Mouse (Mus musculus) olfactory bulb, adult 2 months (tissue): Measurements from ENCODE around the gene Spem1. TPM values are rescaled to one million over a fixed set of nuclear protein-coding genes. Genes with fewer than 3 reads are reported as not detected.
A peak's percentile ranks its signal among the peaks of the same experiment; 100 is the strongest.

ENCODE experiments used
- H3K27ac ChIP-seq: fragments of 200-500 bp; 2 replicates; pipeline ENCODE4 v1.5.1; 2012; ENCODE audit warnings: low read depth, low read length; ENCODE audit not compliant: insufficient read depth
- H3K4me1 ChIP-seq: fragments of 200-500 bp; 2 replicates; pipeline ENCODE4 v1.6.1; 2012; ENCODE audit warnings: low read length; ENCODE audit not compliant: control insufficient read depth, insufficient read depth
- H3K4me3 ChIP-seq: fragments of 200-500 bp; 2 replicates; pipeline ENCODE4 v1.5.1; 2012; ENCODE audit warnings: mild to moderate bottlenecking, low read depth, low read length, moderate library complexity; ENCODE audit not compliant: insufficient read depth
- CTCF ChIP-seq: fragments of 200-500 bp; IDR thresholded peaks from 2 replicates; pipeline ENCODE4 v1.5.1; 2012; ENCODE audit warnings: low read depth, mild to moderate bottlenecking, low read length, moderate library complexity; ENCODE audit not compliant: insufficient read depth
- POLR2A ChIP-seq: fragments of 200-500 bp; IDR thresholded peaks from 2 replicates; pipeline ENCODE4 v1.6.1; 2012; ENCODE audit warnings: mild to moderate bottlenecking, low read depth, low read length, moderate library complexity; ENCODE audit not compliant: insufficient read depth
- WGBS: fragments of 180-500 bp; shearing (Covaris S2); methylation state at CpG from one replicate; pipeline ENCODE4 v1.1.7; 2018; 5-methylcytosine and 5-hydroxymethylcytosine counted together
- polyA plus RNA-seq: library from polyadenylated mRNA; stranded (reverse); fragments of >200 nt; gene quantifications from 2 replicates; pipeline ENCODE4 v1.2.4, GENCODE M21; 2012; ENCODE audit warnings: low replicate concordance; ENCODE audit not compliant: missing spikeins, insufficient read depth, insufficient read length

Gene Spem1
- polyA plus RNA-seq, 1 experiment, result not detected

DNA sequence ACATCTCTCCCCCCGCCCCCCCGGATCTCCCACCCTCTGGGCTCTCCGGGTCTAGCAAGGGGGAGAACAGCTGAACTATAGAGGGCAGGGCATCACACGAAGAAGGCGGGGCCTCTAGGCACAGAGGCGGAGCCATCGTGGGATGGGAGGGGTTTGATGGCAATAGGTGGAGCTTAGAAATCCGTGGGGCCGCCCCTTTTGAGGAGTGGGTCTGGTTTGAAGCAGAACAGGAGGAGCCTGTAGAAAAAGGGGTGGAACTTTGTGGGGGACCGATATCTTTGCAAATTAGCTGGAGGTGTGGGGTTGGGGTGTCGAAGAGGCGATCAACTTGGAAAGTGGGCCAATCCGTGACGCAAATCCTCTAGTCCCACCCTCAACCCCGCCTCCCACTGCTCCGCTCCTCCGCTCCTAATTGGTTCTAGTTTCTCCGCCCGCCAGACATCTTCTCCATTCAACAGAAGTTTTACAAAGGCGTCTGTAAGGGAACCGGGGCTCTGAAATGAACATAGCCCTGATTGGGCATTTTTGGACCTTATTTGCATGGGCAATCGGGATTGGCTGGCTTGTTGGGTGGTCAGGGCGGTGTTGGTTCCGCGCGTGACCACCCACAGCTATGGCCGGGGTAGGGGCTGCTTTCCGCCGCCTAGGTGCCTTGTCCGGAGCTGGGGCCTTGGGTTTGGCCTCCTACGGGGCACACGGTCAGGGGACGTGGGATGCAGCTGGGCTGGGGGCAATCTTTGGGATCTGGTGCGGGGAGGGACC is 16.2 kb upstream of the Spem1 start, which contains the start of gene Tmem256:
Gene Tmem256, plus strand, starts transcription at position 563 of the 762 bp plus-strand sequence.
- TF ChIP-seq CTCF, result no peak
- TF ChIP-seq POLR2A, result peak; percentile 87
- under 1% methylated on average over 34 of the region's 34 CpGs for WGBS
- Histone ChIP-seq H3K4me1 (peaks cover 28% of the 10 kb centered on the region), H3K27ac (peak within 1 kb of the TSS; percentile 84), H3K4me3 (peak within 1 kb of the TSS; percentile 89)

DNA sequence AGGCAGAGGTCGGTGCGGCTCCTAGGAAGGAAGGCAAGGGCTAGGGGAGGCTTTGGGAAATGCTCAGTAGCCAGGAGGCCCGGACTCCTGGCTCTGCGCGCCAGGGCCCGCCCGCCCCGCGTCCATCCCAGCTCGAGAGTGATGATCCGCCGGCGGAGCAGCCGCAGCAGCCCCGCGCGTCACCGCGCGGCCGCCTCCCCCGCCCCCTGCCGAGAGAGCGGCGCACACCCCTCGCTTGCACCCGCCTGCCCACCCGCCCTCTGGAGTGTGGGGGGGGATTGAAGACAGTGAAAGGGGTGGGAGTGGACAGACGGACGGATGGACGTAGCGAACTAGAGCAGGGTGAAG is 15.6 kb upstream of the Spem1 start, which contains the start of gene Nlgn2:
Gene Nlgn2, minus strand, starts transcription at position 181 of the 348 bp plus-strand sequence.
- Histone ChIP-seq H3K27ac (peak within 1 kb of the TSS; percentile 84), H3K4me1 (peaks cover 28% of the 10 kb centered on the region), H3K4me3 (peak within 1 kb of the TSS; percentile 89)
- WGBS, result under 1% methylated on average over 31 of the region's 32 CpGs
- TF ChIP-seq CTCF, result no peak
- peak; percentile 74 for TF ChIP-seq POLR2A

DNA sequence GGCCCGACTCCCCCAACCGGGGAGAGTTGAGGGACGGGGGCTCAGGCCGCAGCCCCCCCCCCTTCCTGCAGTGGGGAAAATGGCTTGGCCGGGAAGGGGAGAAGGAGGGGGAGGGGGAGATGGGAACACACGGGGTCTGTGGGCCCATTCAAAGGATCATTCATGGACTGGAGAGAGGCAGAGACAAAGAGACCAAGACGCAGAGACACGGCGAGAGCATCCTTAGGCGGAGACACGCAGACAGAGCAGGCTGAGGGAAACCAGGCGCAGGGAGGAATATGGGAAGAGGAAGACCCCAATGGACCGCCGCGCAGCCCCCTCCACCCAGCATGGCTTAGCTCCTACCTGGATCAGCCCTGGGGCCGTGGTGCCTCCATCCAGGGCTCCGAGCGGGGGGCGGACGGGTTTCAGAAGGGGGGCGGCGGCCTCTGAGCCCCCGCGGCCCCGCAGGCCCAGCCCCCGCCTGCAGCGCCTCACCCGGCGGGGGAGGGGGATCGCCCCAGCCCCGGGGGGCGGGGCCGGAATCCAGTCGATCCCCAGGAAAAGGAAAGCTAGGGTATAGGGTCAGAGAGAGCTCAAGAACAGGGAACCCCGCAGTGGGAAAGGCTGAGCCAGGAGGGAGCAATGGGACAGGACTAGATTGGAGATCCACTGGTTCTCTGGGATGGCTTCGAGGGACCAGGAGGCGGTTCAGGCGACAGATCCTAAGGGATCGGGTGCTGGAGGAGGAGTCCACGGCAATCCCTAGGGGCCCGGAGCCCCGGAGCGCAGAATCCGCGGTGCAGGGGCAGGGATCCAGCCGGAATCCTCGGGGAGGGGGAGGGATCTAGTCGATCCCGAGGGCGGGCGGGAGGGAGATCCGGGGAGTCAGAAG is 15.0 kb upstream of the Spem1 start:
- Histone ChIP-seq H3K27ac (peak overlapping the region; percentile 80), H3K4me3 (peak overlapping the region; percentile 89), H3K4me1 (peaks cover 28% of the 10 kb centered on the region)
- no peak for TF ChIP-seq CTCF
- TF ChIP-seq POLR2A, result no peak
- WGBS, result under 1% methylated on average over 52 of the region's 52 CpGs

DNA sequence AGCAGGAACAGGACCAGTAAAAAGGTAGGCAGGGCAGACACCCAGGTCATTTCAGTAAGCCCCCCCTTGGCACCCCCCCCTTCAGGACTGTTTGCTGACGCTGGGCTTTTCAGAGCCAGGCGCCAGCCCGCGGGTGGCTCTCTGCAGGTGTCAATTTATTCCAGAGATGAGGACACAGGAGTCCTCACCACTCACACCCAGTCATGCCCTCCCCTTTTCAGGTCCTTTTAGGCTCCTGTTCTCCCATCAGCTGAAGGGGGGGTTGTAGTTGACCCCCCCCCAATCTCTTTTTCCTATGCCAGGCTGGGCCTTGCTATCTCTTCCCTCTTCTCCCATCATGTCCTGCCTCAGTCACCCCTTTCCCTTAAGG is 14.0 kb upstream of the Spem1 start:
- Histone ChIP-seq H3K27ac (no peak overlapping the region), H3K4me1 (peaks cover 28% of the 10 kb centered on the region), H3K4me3 (peak overlapping the region; percentile 89)
- TF ChIP-seq CTCF (no peak), POLR2A (no peak)
- WGBS, result 0% methylated on average over 4 of the region's 4 CpGs

DNA sequence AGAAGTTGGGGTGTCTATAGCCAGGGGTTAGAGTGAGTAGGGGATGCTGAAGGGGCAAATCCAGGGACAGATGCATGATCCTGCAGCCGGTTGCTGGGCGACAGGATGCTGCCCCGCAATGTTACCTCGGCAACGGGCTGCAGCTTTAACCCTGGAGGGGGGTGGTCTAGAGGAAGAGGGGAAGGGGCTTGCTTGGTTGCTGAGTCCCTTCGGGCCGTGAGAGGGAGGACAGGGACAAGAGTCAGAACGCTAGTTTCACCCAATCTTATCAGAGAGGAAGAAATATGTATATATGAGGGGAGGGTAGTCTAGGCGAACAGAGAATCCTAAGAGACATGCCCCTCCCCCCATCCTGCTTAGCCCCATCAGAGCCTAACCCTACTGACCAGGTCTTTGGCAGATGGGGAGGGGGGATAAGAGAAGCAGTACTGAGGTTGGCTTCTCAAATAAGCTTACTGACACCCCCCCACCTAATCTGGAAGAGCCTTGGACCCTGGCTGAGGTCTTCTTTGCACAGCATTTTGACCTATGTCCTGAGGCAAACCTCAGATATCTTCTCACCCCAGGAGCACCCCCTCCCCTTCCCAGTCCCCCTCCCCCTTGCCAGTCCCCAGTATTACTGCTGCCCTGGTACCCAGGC is 13.5 kb upstream of the Spem1 start:
- Histone ChIP-seq H3K27ac (no peak overlapping the region; the same call in 1 of the 2 replicates), H3K4me1 (peaks cover 28% of the 10 kb centered on the region), H3K4me3 (peak overlapping the region; percentile 89)
- WGBS, result 8% methylated on average over 9 of the region's 9 CpGs
- TF ChIP-seq CTCF (no peak), POLR2A (no peak)

DNA sequence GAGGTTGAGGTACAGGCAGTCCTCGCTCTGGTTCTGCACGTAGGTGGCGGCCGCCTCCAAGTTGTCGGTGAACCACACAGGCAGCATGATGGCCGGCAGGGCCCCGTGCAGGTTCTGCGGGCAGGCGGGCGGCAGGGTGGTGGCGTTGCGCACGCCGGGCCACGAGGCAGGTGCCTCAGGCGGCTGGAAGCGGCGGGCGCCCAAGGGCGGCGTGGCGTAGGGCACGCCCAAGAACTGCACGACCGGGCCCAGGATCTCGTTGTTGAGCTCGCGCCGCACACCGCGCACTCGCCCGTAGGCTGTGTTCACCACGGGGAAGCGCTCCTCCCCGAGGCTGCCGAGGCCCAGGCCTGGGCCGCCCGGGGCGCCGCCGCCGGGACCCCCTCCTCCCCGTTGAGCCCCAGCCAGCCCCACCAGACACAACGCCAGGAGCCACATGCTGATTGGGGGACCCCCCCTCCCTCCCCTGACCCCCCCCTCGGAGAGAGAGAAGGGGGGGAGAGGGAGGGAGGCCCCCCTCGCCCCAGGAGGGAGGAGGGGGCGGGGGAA is 12.1 kb upstream of the Spem1 start:
- TF ChIP-seq CTCF, result no peak
- no peak for TF ChIP-seq POLR2A
- peaks cover 31% of the 10 kb centered on the region for H3K4me1 ChIP-seq
- no peak overlapping the region for H3K27ac ChIP-seq
- 10% methylated on average over 45 of the region's 48 CpGs for WGBS
- H3K4me3 ChIP-seq, result peak overlapping the region; percentile 29

DNA sequence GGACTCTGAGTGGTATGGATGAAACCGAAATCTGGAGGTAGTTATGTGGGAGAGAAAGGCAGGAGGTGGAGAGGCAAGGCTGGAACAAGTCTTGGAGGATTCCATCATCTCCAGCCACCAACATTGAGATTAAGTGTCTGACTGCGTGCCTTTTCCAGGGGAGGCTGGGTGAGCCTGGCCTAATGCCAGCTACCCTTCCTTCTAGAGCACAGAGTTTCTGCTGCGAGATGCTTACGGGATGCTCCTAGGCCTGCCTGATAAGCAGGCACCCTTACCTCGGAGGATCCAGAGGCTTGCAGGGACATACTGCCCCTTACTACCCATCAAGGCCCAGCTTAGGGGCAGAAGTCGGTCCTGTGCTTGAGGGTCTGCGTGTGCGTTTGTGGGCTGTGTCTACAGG is 11.6 kb upstream of the Spem1 start:
- Histone ChIP-seq H3K4me3 (peak overlapping the region; percentile 29), H3K4me1 (peaks cover 27% of the 10 kb centered on the region), H3K27ac (no peak overlapping the region)
- 61% methylated on average over 8 of the region's 8 CpGs for WGBS
- TF ChIP-seq POLR2A, result no peak
- TF ChIP-seq CTCF, result no peak

DNA sequence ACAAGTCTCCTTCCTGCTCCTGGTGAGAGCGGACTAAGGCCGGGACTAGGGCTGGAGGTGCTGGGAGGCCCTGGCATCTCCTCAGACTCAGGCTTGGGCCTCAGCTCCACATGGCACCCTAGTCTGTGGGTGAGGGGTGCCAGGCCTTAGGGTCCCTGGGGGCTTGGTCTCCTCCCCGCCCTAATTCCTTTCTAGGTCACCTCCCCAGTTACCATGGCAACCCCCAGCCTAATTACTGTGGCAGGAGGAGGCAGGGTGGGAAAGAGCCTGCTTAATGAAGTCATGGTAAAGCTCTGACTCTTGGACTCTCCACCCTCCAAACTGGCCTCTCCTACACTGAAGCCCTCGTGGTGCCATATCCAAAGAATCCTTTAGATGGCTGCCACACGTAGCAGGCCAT is 6.9 kb upstream of the Spem1 start:
- TF ChIP-seq POLR2A, result no peak
- TF ChIP-seq CTCF, result no peak
- WGBS, result 72% methylated on average over 5 of the region's 5 CpGs
- Histone ChIP-seq H3K4me3 (no peak overlapping the region), H3K4me1 (peaks cover 8% of the 10 kb centered on the region), H3K27ac (no peak overlapping the region)

DNA sequence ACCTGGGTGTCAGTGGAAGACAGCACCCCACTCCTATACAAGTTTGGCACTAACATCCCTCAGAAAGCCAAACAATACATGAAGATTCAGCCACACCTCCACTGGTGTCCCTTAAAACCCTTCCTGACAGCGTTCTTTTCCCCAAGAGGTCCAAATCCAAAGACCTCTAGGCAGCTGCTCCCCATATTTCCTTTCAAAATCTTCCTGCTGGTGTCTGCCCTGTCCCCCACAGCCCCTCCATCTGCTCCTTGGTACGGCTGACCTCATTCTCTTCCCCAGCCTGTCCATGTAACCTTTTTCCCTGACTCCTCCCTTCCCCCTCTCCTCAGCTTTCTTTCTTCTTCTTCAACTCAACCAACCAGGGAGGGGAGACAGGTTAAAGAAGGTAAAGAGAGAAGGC is 1.5 kb upstream of the Spem1 start:
- H3K27ac ChIP-seq, result no peak overlapping the region
- no peak for TF ChIP-seq CTCF
- TF ChIP-seq POLR2A, result no peak
- no peak overlapping the region for H3K4me3 ChIP-seq
- no peaks in the 10 kb centered on the region for H3K4me1 ChIP-seq
- 87% methylated on average over 2 of the region's 2 CpGs for WGBS
